Mouse (Mus musculus) megakaryocyte, adult 5-6 weeks (primary cell): ENCODE measurements around the gene Slc8a1. TPM values are rescaled to one million over a fixed set of nuclear protein-coding genes. Genes with fewer than 3 reads are reported as not detected.
A peak's percentile ranks its signal among the peaks of the same experiment; 100 is the strongest.

ENCODE experiments used
- ATAC-seq: 2 replicates; pipeline ENCODE4 v1.8.0; 2016; ENCODE audit warnings: mild to moderate bottlenecking, inconsistent platforms; ENCODE audit not compliant: poor library complexity, severe bottlenecking
- total RNA-seq, 2 experiments: library from RNA; stranded (forward) in 1 of 2; stranded (reverse) in 1 of 2; fragments of 153-499, 151-499 nt in 1 of 2; fragments of 221-1000, 200-1000 nt in 1 of 2; gene quantifications; 2 replicates each; pipeline versions ENCODE4 v1.2.3 to v1.2.4; 2015 to 2017

Slc8a1 gene
- total RNA-seq, 2 experiments from 2014 or later: 23.5 to 24.6 TPM

GRCm38 (mm10) chr17:81518316-81519025, 219.7 kb downstream of the Slc8a1 start:
- peak; percentile 96 for ATAC-seq

GRCm38 (mm10) chr17:81516155-81516554, 222.0 kb downstream of the Slc8a1 start:
- no peak for ATAC-seq

- ATAC-seq: no peak
These were observed 224.2 kb downstream of the Slc8a1 start for GRCm38 (mm10) chr17:81514022-81514421.

GRCm38 (mm10) chr17:81513368-81513958, 224.7 kb downstream of the Slc8a1 start:
- ATAC-seq: no peak

GRCm38 (mm10) chr17:81505162-81505685, 233.0 kb downstream of the Slc8a1 start:
- ATAC-seq: no peak

GRCm38 (mm10) chr17:81504040-81504439, 234.1 kb downstream of the Slc8a1 start:
- no peak for ATAC-seq

- ATAC-seq: no peak
These were observed 235.4 kb downstream of the Slc8a1 start for GRCm38 (mm10) chr17:81502732-81503131.

- ATAC-seq: no peak
These were observed 237.3 kb downstream of the Slc8a1 start for GRCm38 (mm10) chr17:81500686-81501407.

- ATAC-seq: no peak
These were observed 240.3 kb downstream of the Slc8a1 start for GRCm38 (mm10) chr17:81497919-81498318.

GRCm38 (mm10) chr17:81496616-81497015, 241.6 kb downstream of the Slc8a1 start:
- no peak for ATAC-seq

- ATAC-seq: no peak
These were observed 245.8 kb downstream of the Slc8a1 start for GRCm38 (mm10) chr17:81492216-81492865.

GRCm38 (mm10) chr17:81486388-81486787, 251.8 kb downstream of the Slc8a1 start:
- ATAC-seq: no peak

- no peak for ATAC-seq
These were observed 256.2 kb downstream of the Slc8a1 start for GRCm38 (mm10) chr17:81481843-81482490.

GRCm38 (mm10) chr17:81480351-81481161, 257.6 kb downstream of the Slc8a1 start:
- peak; percentile 78 for ATAC-seq

- no peak for ATAC-seq
These were observed 258.4 kb downstream of the Slc8a1 start for GRCm38 (mm10) chr17:81479807-81480206.

GRCm38 (mm10) chr17:81477420-81477819, 260.8 kb downstream of the Slc8a1 start:
- ATAC-seq: no peak

GRCm38 (mm10) chr17:81473363-81473762, 264.8 kb downstream of the Slc8a1 start:
- ATAC-seq: no peak

- no peak for ATAC-seq
These were observed 269.2 kb downstream of the Slc8a1 start for GRCm38 (mm10) chr17:81468941-81469340.

- ATAC-seq: no peak
These were observed 278.8 kb downstream of the Slc8a1 start for GRCm38 (mm10) chr17:81459379-81459778.

GRCm38 (mm10) chr17:81455977-81456376, 282.2 kb downstream of the Slc8a1 start:
- ATAC-seq: no peak
